In genomic region chr5:110347006-110347405, GRCm38 (mm10) we compare ENCODE assay signal across 23 mouse cellular contexts. TPM values are rescaled to one million over a fixed set of nuclear protein-coding genes. Genes with fewer than 3 reads are reported as not detected.
"Had no signal": no experiment of that assay in that cellular context is flagged by ENCODE, and none has a peak within 500 bp of the region (broad histone marks: within the 10 kb centered on the region; RNA-seq: fewer than 3 reads in every experiment).

No protein-coding gene starts in this region.

- DNase-seq: cerebellum, adult 8-10 months; cerebellum, adult 9-10 months; cerebellum, adult 9-11 months; cerebellum, postnatal 10 days; cerebellum, postnatal 14 days; cerebellum, postnatal 25 days; cerebellum, postnatal 36 days; embryo, embryonic 11 days; forebrain, postnatal 0 days; gastrocnemius, adult 2 months; gastrocnemius, postnatal 10 days; gastrocnemius, postnatal 14 days; gastrocnemius, postnatal 25 days; gastrocnemius, postnatal 36 days; heart, adult 11 months; heart, adult 18-20 months; heart, adult 2 months had no signal

RNA-seq across cellular contexts. Expression of gene Lrcol1, which starts 2.5 kb away (rescaled TPM):
- total RNA-seq: common myeloid progenitor, adult 5-6 weeks; forebrain, postnatal 0 days; gastrocnemius, adult 18-20 months; gastrocnemius, adult 2 months; gastrocnemius, adult 8-10 months; gastrocnemius, postnatal 10 days; gastrocnemius, postnatal 14 days; gastrocnemius, postnatal 25 days; gastrocnemius, postnatal 36 days; gastrocnemius, postnatal 4 days; granulocyte monocyte progenitor cell, adult 5-6 weeks; heart, adult 18-20 months; heart, adult 2 months; heart, adult 8-10 months had no signal

RNA-seq across cellular contexts. Expression of gene P2rx2, which starts 4.0 kb away (rescaled TPM):
- total RNA-seq: gastrocnemius, adult 18-20 months; gastrocnemius, adult 2 months; gastrocnemius, adult 8-10 months; gastrocnemius, postnatal 10 days; gastrocnemius, postnatal 14 days; gastrocnemius, postnatal 25 days; gastrocnemius, postnatal 36 days; gastrocnemius, postnatal 4 days; granulocyte monocyte progenitor cell, adult 5-6 weeks; heart, adult 18-20 months; heart, adult 2 months; heart, adult 8-10 months had no signal
